Comparison of ENCODE assay signal across 8 mouse cellular contexts in genomic region chr4:103619946-103620371, GRCm38 (mm10). TPM values are rescaled to one million over a fixed set of nuclear protein-coding genes. Genes with fewer than 3 reads are reported as not detected.
A peak's percentile ranks its signal among the peaks of the same experiment; 100 is the strongest.
DNase-seq lines count a peak whose midpoint lies in the region; TF ChIP-seq lines count a peak whose summit lies in the region.

No protein-coding gene starts in this region.

- WGBS in limb, embryonic 10.5 days, result 0% methylated on average over 28 of the region's 28 CpGs

- peaks cover 18% of the 10 kb centered on the region for H3K4me1 ChIP-seq in limb, embryonic 10.5 days

- H3K27ac ChIP-seq in layer of hippocampus, adult 2 months, result peak overlapping the region; percentile 98
- no peak overlapping the region for H3K27ac ChIP-seq in limb, embryonic 10.5 days

- peak overlapping the region; percentile 79 for H3K4me3 ChIP-seq in layer of hippocampus, adult 2 months
- H3K4me3 ChIP-seq in limb, embryonic 10.5 days, result peak overlapping the region; percentile 51

- peaks cover 71% of the 10 kb centered on the region for H3K27me3 ChIP-seq in limb, embryonic 10.5 days (ENCODE audit: low read depth, poor library complexity, severe bottlenecking)

- DNase-seq in layer of hippocampus, adult 2 months (ENCODE audit: low spot score in 2 of 2), result peak in 1 of 2 experiments; percentile 37
- no peak for DNase-seq in layer of hippocampus, adult 9-10 months (ENCODE audit: low spot score)
- peak; percentile 19 to 36 for DNase-seq in cerebellum, postnatal 25 days
- peak; percentile 56 to 58 for DNase-seq in frontal cortex, postnatal 36 days (ENCODE audit: low spot score in 2 of 2)
- no peak for DNase-seq in limb, embryonic 10.5 days (ENCODE audit: low spot score)
- peak; percentile 46 to 50 for DNase-seq in right cerebral cortex, postnatal 10 days (ENCODE audit: low spot score in 2 of 2)
- no peak for DNase-seq in gastrocnemius, postnatal 4 days (ENCODE audit: low spot score in 2 of 2)
- DNase-seq in lung, postnatal 14 days, result no peak

- H3K9me3 ChIP-seq in limb, embryonic 10.5 days (replicated peaks), result no peaks in the 10 kb centered on the region

- no peaks in the 10 kb centered on the region for H3K36me3 ChIP-seq in limb, embryonic 10.5 days

- TF ChIP-seq CTCF in layer of hippocampus, adult 2 months (conservative IDR thresholded peaks at IDR 0.05), result no peak

RNA-seq across cellular contexts. Expression of gene Dab1, which starts 0.8 kb away (rescaled TPM):
- 100 to 1,000 TPM; 155 to 170 TPM for total RNA-seq in layer of hippocampus, adult 2 months (2021)
- polyA plus RNA-seq in limb, embryonic 10.5 days (2016; fragmentation: Nextera tagmentation; extraction: Ambion mirVana), result 6.3 and 9.8 TPM in 2 replicates
- 1 to 10 TPM; 1.7 to 1.9 TPM for total RNA-seq in gastrocnemius, postnatal 4 days (2021)

Comparison
In these comparisons a context has a peak if more than half of its experiments do, and no peak if none do; other contexts are left out.
1. DNase-seq: peak in cerebellum, postnatal 25 days (2 of 2), frontal cortex, postnatal 36 days (2 of 2) and right cerebral cortex, postnatal 10 days (2 of 2); none in layer of hippocampus, adult 9-10 months (single experiment), limb, embryonic 10.5 days (single experiment), gastrocnemius, postnatal 4 days (0 of 2) and lung, postnatal 14 days (single experiment).
2. RNA of gene Dab1, which starts 0.8 kb away (total RNA-seq): 155 to 170 TPM in layer of hippocampus, adult 2 months; 1.7 to 1.9 TPM in gastrocnemius, postnatal 4 days; every median in the first group is over 10 times any median in the second.